ENCODE assay signal across 21 mouse cellular contexts in genomic region chr15:31472645-31473574, GRCm38 (mm10). TPM values are rescaled to one million over a fixed set of nuclear protein-coding genes. Genes with fewer than 3 reads are reported as not detected.
DNase-seq lines count a peak whose midpoint lies in the region; ATAC-seq and TF ChIP-seq lines count a peak whose summit lies in the region.
"Had no signal": no experiment of that assay in that cellular context is flagged by ENCODE, and none has a peak within 500 bp of the region (broad histone marks: within the 10 kb centered on the region; RNA-seq: fewer than 3 reads in every experiment).

No protein-coding gene starts in this region.

- no peak for TF ChIP-seq CTCF in lung, embryonic 14.5 days (IDR thresholded peaks at IDR 0.05; ENCODE audit: low read depth)
- TF ChIP-seq CTCF in lung, adult 2 months (IDR thresholded peaks at IDR 0.05; ENCODE audit: insufficient read depth, low read length): no peak
- no peak for TF ChIP-seq CTCF in C2C12 (IDR thresholded peaks at IDR 0.05; ENCODE audit: control insufficient read depth, insufficient read depth, insufficient read length)
- TF ChIP-seq CTCF in MEL (IDR thresholded peaks at IDR 0.05 in 2 of 3, conservative IDR thresholded peaks at IDR 0.05 in 1 of 3; ENCODE audit: control insufficient read depth in 1 of 3, insufficient read depth in 1 of 3, low read depth in 2 of 3, low read length in 3 of 3, poor library complexity in 1 of 3, severe bottlenecking in 1 of 3): no peak

- no peaks in the 10 kb centered on the region for H3K79me3 ChIP-seq in C2C12 (ENCODE audit: low read depth)

- H3K4me1 ChIP-seq in lung, embryonic 14.5 days (ENCODE audit: insufficient read depth): no peaks in the 10 kb centered on the region
- H3K4me1 ChIP-seq in lung, adult 2 months (ENCODE audit: control insufficient read depth, insufficient read depth, low read length): peaks cover 7% of the 10 kb centered on the region
- H3K4me1 ChIP-seq in MEL (ENCODE audit: control insufficient read depth in 1 of 2, insufficient read depth in 2 of 2, low read length in 2 of 2): peaks cover 4 to 9% of the 10 kb centered on the region in 2 experiments; a peak in 1 of 4 replicates
- no peaks in the 10 kb centered on the region for H3K4me1 ChIP-seq in liver, embryonic 11.5 days (replicated peaks; ENCODE audit: control insufficient read depth, insufficient read depth, low read length)
- no peaks in the 10 kb centered on the region for H3K4me1 ChIP-seq in midbrain, embryonic 10.5 days
- H3K4me1 ChIP-seq: embryonic facial prominence, embryonic 12.5 days; limb, embryonic 10.5 days; liver, embryonic 12.5 days; neural tube, embryonic 13.5 days had no signal

- H3K27ac ChIP-seq in lung, embryonic 14.5 days (ENCODE audit: low read depth): no peak overlapping the region
- H3K27ac ChIP-seq in MEL (ENCODE audit: control insufficient read depth, low read depth, low read length): no peak overlapping the region
- no peak overlapping the region for H3K27ac ChIP-seq in liver, embryonic 11.5 days (ENCODE audit: low read depth, low read length)
- H3K27ac ChIP-seq in midbrain, embryonic 10.5 days (replicated peaks): no peak overlapping the region
- H3K27ac ChIP-seq: embryonic facial prominence, embryonic 12.5 days; hindbrain, embryonic 14.5 days; left cerebral cortex, adult 2 months; limb, embryonic 10.5 days; liver, embryonic 12.5 days; neural tube, embryonic 13.5 days had no signal

- H3K4me3 ChIP-seq in lung, embryonic 14.5 days (ENCODE audit: low read depth, low read length): no peak overlapping the region
- H3K4me3 ChIP-seq in lung, adult 2 months (replicated peaks; ENCODE audit: extremely low read depth, low read depth, low read length): no peak overlapping the region
- H3K4me3 ChIP-seq in C2C12 (ENCODE audit: insufficient read depth, poor library complexity, severe bottlenecking) (no peak overlapping the region), MEL (ENCODE audit: control insufficient read depth in 1 of 2, insufficient read depth in 1 of 2, low read depth in 2 of 2, low read length in 2 of 2) (no peak overlapping the region)
- H3K4me3 ChIP-seq in liver, embryonic 11.5 days (ENCODE audit: low read depth, low read length): no peak overlapping the region
- no peak overlapping the region for H3K4me3 ChIP-seq in midbrain, embryonic 10.5 days
- H3K4me3 ChIP-seq: embryonic facial prominence, embryonic 12.5 days; left cerebral cortex, adult 2 months; limb, embryonic 10.5 days; liver, embryonic 12.5 days; neural tube, embryonic 13.5 days had no signal

- no peaks in the 10 kb centered on the region for H3K27me3 ChIP-seq in lung, embryonic 14.5 days (ENCODE audit: insufficient read depth, low read length)
- H3K27me3 ChIP-seq in C2C12 (ENCODE audit: control insufficient read depth, insufficient read depth, insufficient read length) (no peaks in the 10 kb centered on the region), MEL (ENCODE audit: control insufficient read depth in 1 of 2, insufficient read depth in 2 of 2, low read length in 2 of 2) (no peaks in the 10 kb centered on the region)
- no peaks in the 10 kb centered on the region for H3K27me3 ChIP-seq in liver, embryonic 11.5 days (replicated peaks; ENCODE audit: control insufficient read depth, insufficient read depth, low read length)
- no peaks in the 10 kb centered on the region for H3K27me3 ChIP-seq in midbrain, embryonic 10.5 days (ENCODE audit: low read depth, poor library complexity, severe bottlenecking)
- H3K27me3 ChIP-seq: embryonic facial prominence, embryonic 12.5 days; liver, embryonic 12.5 days; neural tube, embryonic 13.5 days had no signal

- 59% methylated on average over 4 of the region's 4 CpGs for WGBS in lung, embryonic 14.5 days
- 39% methylated on average over 4 of the region's 4 CpGs for WGBS in lung, adult 2 months
- 80% methylated on average over 4 of the region's 4 CpGs for WGBS in liver, embryonic 11.5 days
- WGBS in midbrain, embryonic 10.5 days: 82% methylated on average over 4 of the region's 4 CpGs

- H3K4me2 ChIP-seq in lung, embryonic 14.5 days: no peak overlapping the region
- H3K4me2 ChIP-seq in liver, embryonic 11.5 days: no peak overlapping the region
- H3K4me2 ChIP-seq: embryonic facial prominence, embryonic 12.5 days; hindbrain, embryonic 14.5 days; liver, embryonic 12.5 days; neural tube, embryonic 13.5 days had no signal

- no peaks in the 10 kb centered on the region for H3K9me3 ChIP-seq in lung, embryonic 14.5 days (ENCODE audit: low read depth, low read length)
- H3K9me3 ChIP-seq in MEL (replicated peaks; ENCODE audit: insufficient read depth, low read length): no peaks in the 10 kb centered on the region
- H3K9me3 ChIP-seq in liver, embryonic 11.5 days (ENCODE audit: control insufficient read depth, low read length): no peaks in the 10 kb centered on the region
- no peaks in the 10 kb centered on the region for H3K9me3 ChIP-seq in midbrain, embryonic 10.5 days (replicated peaks)
- H3K9me3 ChIP-seq: embryonic facial prominence, embryonic 12.5 days; limb, embryonic 10.5 days; liver, embryonic 12.5 days; neural tube, embryonic 13.5 days had no signal

- DNase-seq in lung, embryonic 14.5 days: peak; percentile 62
- no peak for DNase-seq in lung, adult 2 months
- DNase-seq in MEL (ENCODE audit: low read depth, low spot score): no peak
- peak; percentile 41 for DNase-seq in lung, postnatal 25 days (ENCODE audit: low spot score)
- DNase-seq in spleen, adult 18-20 months: no peak
- no peak for DNase-seq in liver, embryonic 11.5 days (ENCODE audit: low spot score)
- no peak for DNase-seq in midbrain, embryonic 10.5 days (ENCODE audit: low spot score)
- DNase-seq: adrenal gland, postnatal 25 days; cerebellum, adult 18-20 months; forebrain, postnatal 0 days; gastrocnemius, postnatal 14 days; heart, postnatal 14 days; kidney, postnatal 10 days had no signal

- peak; percentile 47; the same call in 1 of the 2 replicates for ATAC-seq in lung, embryonic 14.5 days (ENCODE audit: insufficient read depth)
- no peak for ATAC-seq in liver, embryonic 11.5 days (replicated peaks; ENCODE audit: low FRiP score)
- ATAC-seq: forebrain, postnatal 0 days; intestine, embryonic 16.5 days; liver, embryonic 12.5 days had no signal

- TF ChIP-seq POLR2A in lung, adult 2 months (IDR thresholded peaks at IDR 0.05; ENCODE audit: borderline replicate concordance, extremely low read depth, low read depth, low read length): no peak
- TF ChIP-seq POLR2A in MEL (IDR thresholded peaks at IDR 0.05; ENCODE audit: control insufficient read depth in 1 of 2, insufficient read depth in 1 of 2, low read depth in 1 of 2, low read length in 2 of 2, poor library complexity in 1 of 2): no peak

- H3ac ChIP-seq in C2C12 (ENCODE audit: control insufficient read depth, insufficient read length, low read depth): no peak overlapping the region

- TF ChIP-seq EP300 in MEL (IDR thresholded peaks at IDR 0.05; ENCODE audit: low read depth in 1 of 2, low read length in 2 of 2): no peak

- no peak for TF ChIP-seq RAD21 in MEL (IDR thresholded peaks at IDR 0.05; ENCODE audit: low read depth, low read length)

- no peaks in the 10 kb centered on the region for H3K79me2 ChIP-seq in C2C12 (ENCODE audit: control insufficient read depth, insufficient read depth)
- no peaks in the 10 kb centered on the region for H3K79me2 ChIP-seq in MEL (ENCODE audit: control insufficient read depth, insufficient read depth, low read length, poor library complexity)

- H3K9ac ChIP-seq in lung, embryonic 14.5 days: no peak overlapping the region
- H3K9ac ChIP-seq in MEL (ENCODE audit: control insufficient read depth, low read depth, low read length, poor library complexity, severe bottlenecking): no peak overlapping the region
- H3K9ac ChIP-seq in liver, embryonic 11.5 days (ENCODE audit: low read depth, low read length): no peak overlapping the region
- H3K9ac ChIP-seq: embryonic facial prominence, embryonic 12.5 days; forebrain, postnatal 0 days; hindbrain, embryonic 14.5 days; liver, embryonic 12.5 days; neural tube, embryonic 13.5 days had no signal

- H3K36me3 ChIP-seq in lung, embryonic 14.5 days (ENCODE audit: insufficient read depth): peaks cover 54% of the 10 kb centered on the region
- H3K36me3 ChIP-seq in C2C12 (ENCODE audit: control insufficient read depth, insufficient read depth) (peaks cover 77% of the 10 kb centered on the region), MEL (ENCODE audit: control insufficient read depth in 1 of 2, insufficient read depth in 2 of 2, low read length in 2 of 2) (peaks cover 12 to 48% of the 10 kb centered on the region in 2 experiments)
- H3K36me3 ChIP-seq in liver, embryonic 11.5 days (ENCODE audit: control insufficient read depth, insufficient read depth, low read length): peaks cover 9% of the 10 kb centered on the region; the same call in 1 of the 2 replicates
- H3K36me3 ChIP-seq in midbrain, embryonic 10.5 days: peaks cover 76% of the 10 kb centered on the region

TF ChIP-seq in C2C12, 6 proteins besides CTCF, POLR2A, EP300 and RAD21 (continues in another document):
- TF ChIP-seq CEBPB (IDR thresholded peaks at IDR 0.05; ENCODE audit: low read depth): no peak
- peak; percentile 81 for TF ChIP-seq MYOD1 (IDR thresholded peaks at IDR 0.05; ENCODE audit: control insufficient read depth, insufficient read length, low read depth)

TF ChIP-seq in MEL, 35 proteins besides CTCF, POLR2A, EP300 and RAD21:
- TF ChIP-seq MEF2A (IDR thresholded peaks at IDR 0.05; ENCODE audit: extremely low read depth, insufficient replicate concordance, low read depth, low read length, poor library complexity, severe bottlenecking) (no peak), ZNF384 (IDR thresholded peaks at IDR 0.05; ENCODE audit: low read depth, low read length) (peak; percentile 69; the same call in 1 of the 2 replicates)

RNA-seq across cellular contexts. Expression of gene Ropn1l, which starts 19.4 kb away (rescaled TPM):
- 2.3 and 2.6 TPM in 2 replicates for polyA plus RNA-seq in lung, embryonic 14.5 days (2014; fragmentation: Nextera tagmentation; extraction: Ambion mirVana)
- 2.1 and 2.4 TPM in 2 replicates for polyA plus RNA-seq in lung, adult 2 months (2012; rRNA removed)
- polyA plus RNA-seq in C2C12 (2012; fragmentation: generic; extraction: Trizol) (3.7 TPM), MEL (2012; ENCODE audit: insufficient read depth in 1 of 2, insufficient read length in 2 of 2, low read depth in 1 of 2, low replicate concordance in 2 of 2, missing spikeins in 1 of 2) (1 to 10 TPM in 1 of 2 experiments, not detected in 1; 1.7 TPM)
- 0.96 and 1.3 TPM in 2 replicates for total RNA-seq in MEL (2012; rRNA removed)
- 3.0 and 3.1 TPM in 2 replicates for polyA plus RNA-seq in liver, embryonic 11.5 days (2014; fragmentation: Nextera tagmentation; extraction: Ambion mirVana)
- 3.0 and 3.4 TPM in 2 replicates for polyA plus RNA-seq in midbrain, embryonic 10.5 days (2016; fragmentation: Nextera tagmentation; extraction: Ambion mirVana)

RNA-seq across cellular contexts. Expression of gene March6, which starts 57.9 kb away (rescaled TPM):
- polyA plus RNA-seq in lung, embryonic 14.5 days (2014; fragmentation: Nextera tagmentation; extraction: Ambion mirVana): 35.7 and 37.0 TPM in 2 replicates
- polyA plus RNA-seq in lung, adult 2 months (2012; rRNA removed): 14.2 and 23.8 TPM in 2 replicates
- polyA plus RNA-seq in C2C12 (2012; fragmentation: generic; extraction: Trizol): 22.5 TPM
- 37.9 and 42.8 TPM in 2 replicates for total RNA-seq in MEL (2012; rRNA removed)
- polyA plus RNA-seq in MEL (2012; ENCODE audit: insufficient read depth in 1 of 2, insufficient read length in 2 of 2, low read depth in 1 of 2, low replicate concordance in 2 of 2, missing spikeins in 1 of 2): 100 to 1,000 TPM in 1 of 2 experiments, 10 to 100 TPM in 1; 62.5 to 114 TPM
- 35.5 and 36.1 TPM in 2 replicates for polyA plus RNA-seq in liver, embryonic 11.5 days (2014; fragmentation: Nextera tagmentation; extraction: Ambion mirVana)
- polyA plus RNA-seq in midbrain, embryonic 10.5 days (2016; fragmentation: Nextera tagmentation; extraction: Ambion mirVana): 37.3 and 45.3 TPM in 2 replicates

Comparison
In these comparisons a context has a peak if more than half of its experiments do, and no peak if none do; other contexts are left out.
1. DNase-seq: peak in lung, embryonic 14.5 days (single experiment) and lung, postnatal 25 days (single experiment); none in lung, adult 2 months (single experiment), MEL (single experiment), spleen, adult 18-20 months (0 of 2), liver, embryonic 11.5 days (single experiment) and midbrain, embryonic 10.5 days (single experiment).